Mouse (Mus musculus): ENCODE measurements around the gene Smim26. TPM values are rescaled to one million over a fixed set of nuclear protein-coding genes. Genes with fewer than 3 reads are reported as not detected.

The Smim26 gene
- polyA plus RNA-seq, 1 experiment from 2014 or later, result 39.4 TPM

GRCm38 (mm10) chr2:144599831-144600687, 6.2 kb downstream of the Smim26 start, which contains the start of gene Dtd1:
Gene Dtd1 (plus strand): TSS chr2:144599897.
- H3K4me2 ChIP-seq, result peak within 1 kb of the TSS; percentile 83
- no peaks in the 10 kb centered on the region for H3K27me3 ChIP-seq
- peaks cover 6% of the 10 kb centered on the region; the same call in 1 of the 2 replicates for H3K4me1 ChIP-seq
- H3K9me3 ChIP-seq (replicated peaks), result no peaks in the 10 kb centered on the region
- H3K9ac ChIP-seq, result peak within 1 kb of the TSS; percentile 83
- peak within 1 kb of the TSS; percentile 71 for H3K4me3 ChIP-seq (replicated peaks)
- H3K27ac ChIP-seq, result 0 out of 2 replicates have a peak within 1 kb of the TSS, but pooled peaks have one; percentile 54
- WGBS, result 1% methylated on average over 50 of the region's 50 CpGs
- peaks cover 5% of the 10 kb centered on the region; the same call in 1 of the 2 replicates for H3K36me3 ChIP-seq
- peak; percentile 97 for ATAC-seq (replicated peaks; ENCODE audit: low FRiP score)

DNA sequence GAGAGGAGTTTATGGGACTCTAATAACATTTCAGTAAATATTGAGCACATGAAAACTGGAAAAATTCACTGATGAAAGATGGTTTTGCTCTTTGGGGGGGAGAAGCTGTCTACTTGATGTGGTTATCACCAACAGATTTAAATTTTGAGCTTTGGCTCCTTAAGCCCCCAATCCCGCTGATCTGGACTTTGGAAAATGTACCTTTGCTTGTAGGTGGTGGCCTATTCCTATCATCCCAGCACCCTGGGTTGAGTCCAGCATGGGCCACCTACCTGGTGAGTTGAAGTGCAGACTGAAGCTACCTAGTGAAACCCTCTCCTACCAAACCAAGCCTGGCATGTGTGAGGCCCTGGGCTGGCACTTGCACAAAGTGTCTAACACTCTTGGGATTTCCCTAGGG, 7.7 kb downstream of the Smim26 start:
- no peak overlapping the region for H3K4me2 ChIP-seq
- no peaks in the 10 kb centered on the region for H3K36me3 ChIP-seq
- no peak overlapping the region for H3K4me3 ChIP-seq (replicated peaks)
- ATAC-seq (replicated peaks; ENCODE audit: low FRiP score), result no peak
- no peaks in the 10 kb centered on the region for H3K27me3 ChIP-seq
- H3K4me1 ChIP-seq, result peaks cover 6% of the 10 kb centered on the region; the same call in 1 of the 2 replicates
- WGBS, result 100% methylated on average over 1 of the region's 1 CpGs
- H3K27ac ChIP-seq, result no peak overlapping the region
- no peaks in the 10 kb centered on the region for H3K9me3 ChIP-seq (replicated peaks)
- no peak overlapping the region for H3K9ac ChIP-seq

DNA sequence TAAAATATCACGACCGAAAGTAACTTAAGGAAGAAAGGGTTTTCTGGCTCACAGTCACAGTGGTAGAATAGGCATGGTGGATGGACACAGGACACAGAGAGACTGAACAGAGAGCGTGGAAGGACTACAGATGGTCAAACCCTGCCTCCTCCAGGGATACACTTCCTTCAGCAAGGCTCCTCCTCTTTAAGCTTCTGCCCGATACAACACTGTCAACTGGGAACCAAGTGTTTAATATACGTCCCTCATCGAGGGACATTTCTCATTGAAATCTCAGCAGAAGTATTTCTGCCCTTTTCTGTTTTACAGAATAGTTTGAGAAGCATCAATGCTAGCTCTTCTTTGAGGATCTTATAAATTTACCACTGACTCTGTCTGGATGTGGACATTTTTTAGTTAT, 20.1 kb downstream of the Smim26 start:
- no peaks in the 10 kb centered on the region for H3K9me3 ChIP-seq (replicated peaks)
- 93% methylated on average over 6 of the region's 6 CpGs for WGBS
- H3K36me3 ChIP-seq, result no peaks in the 10 kb centered on the region
- no peak overlapping the region for H3K27ac ChIP-seq
- H3K4me1 ChIP-seq, result no peaks in the 10 kb centered on the region
- no peak for ATAC-seq (replicated peaks; ENCODE audit: low FRiP score)
- no peaks in the 10 kb centered on the region for H3K27me3 ChIP-seq
- no peak overlapping the region for H3K4me2 ChIP-seq
- no peak overlapping the region for H3K4me3 ChIP-seq (replicated peaks)
- no peak overlapping the region for H3K9ac ChIP-seq

DNA sequence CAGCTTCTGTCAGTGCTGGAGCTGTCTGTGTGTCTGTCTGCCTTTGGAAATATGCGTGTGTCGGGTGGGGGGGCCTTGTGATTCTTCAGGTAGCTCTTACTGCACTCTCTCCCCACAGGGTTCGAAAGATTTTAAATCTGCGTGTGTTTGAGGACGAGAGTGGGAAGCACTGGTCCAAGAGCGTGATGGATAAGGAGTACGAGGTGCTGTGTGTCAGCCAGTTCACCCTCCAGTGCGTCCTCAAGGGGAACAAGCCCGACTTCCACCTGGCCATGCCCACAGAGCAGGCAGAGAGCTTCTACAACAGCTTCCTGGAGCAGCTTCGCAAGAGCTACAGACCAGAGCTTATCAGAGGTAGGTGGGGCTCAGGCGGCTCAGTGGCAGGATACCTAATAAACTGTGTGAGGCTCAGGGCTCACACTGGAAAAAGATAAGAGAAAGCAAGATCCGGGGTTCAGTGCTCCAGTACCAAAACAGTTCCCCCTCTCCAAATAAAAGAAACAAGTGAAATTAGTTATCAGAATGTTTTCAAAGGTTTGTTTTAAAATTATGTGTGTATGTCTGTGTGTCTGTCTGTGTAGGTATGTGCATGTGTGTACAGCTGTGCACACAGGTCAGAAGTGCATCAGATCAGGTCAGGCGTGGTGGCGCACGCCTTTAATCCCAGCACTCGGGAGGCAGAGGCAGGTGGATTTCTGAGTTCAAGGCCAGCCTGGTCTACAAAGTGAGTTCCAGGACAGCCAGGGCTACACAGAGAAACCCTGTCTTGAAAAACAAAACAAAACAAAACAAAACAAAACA, 23.4 kb downstream of the Smim26 start:
- Histone ChIP-seq H3K4me3 (replicated peaks) (no peak overlapping the region), H3K4me1 (no peaks in the 10 kb centered on the region), H3K27me3 (no peaks in the 10 kb centered on the region), H3K27ac (no peak overlapping the region), H3K9ac (no peak overlapping the region), H3K9me3 (replicated peaks) (no peaks in the 10 kb centered on the region), H3K4me2 (no peak overlapping the region), H3K36me3 (no peaks in the 10 kb centered on the region)
- no peak for ATAC-seq (replicated peaks; ENCODE audit: low FRiP score)
- WGBS, result 89% methylated on average over 16 of the region's 16 CpGs

DNA sequence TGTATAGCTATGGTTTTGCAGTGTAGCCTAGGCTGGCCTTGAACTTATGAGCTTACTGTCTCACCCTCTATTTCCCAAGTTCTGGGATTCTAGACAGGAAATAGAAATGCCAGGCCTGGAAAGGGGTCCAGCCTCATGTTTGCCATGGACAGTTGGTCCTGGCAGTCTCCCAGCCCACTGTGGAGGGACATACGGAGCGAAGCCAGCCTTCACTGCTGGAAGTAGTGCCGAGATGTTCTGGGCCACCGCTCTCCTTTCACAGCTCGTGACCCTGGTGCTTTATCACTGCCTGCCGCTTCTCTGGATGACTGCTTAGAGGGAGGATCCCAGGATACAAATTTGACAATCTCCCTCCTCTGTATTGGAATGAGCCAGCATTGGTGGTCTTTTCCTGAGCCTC, 27.6 kb downstream of the Smim26 start:
- Histone ChIP-seq H3K4me2 (no peak overlapping the region), H3K27me3 (no peaks in the 10 kb centered on the region), H3K4me1 (no peaks in the 10 kb centered on the region), H3K9me3 (replicated peaks) (no peaks in the 10 kb centered on the region), H3K9ac (no peak overlapping the region), H3K4me3 (replicated peaks) (no peak overlapping the region), H3K27ac (no peak overlapping the region), H3K36me3 (no peaks in the 10 kb centered on the region)
- WGBS, result 49% methylated on average over 6 of the region's 6 CpGs
- ATAC-seq (replicated peaks; ENCODE audit: low FRiP score), result peak; percentile 81

DNA sequence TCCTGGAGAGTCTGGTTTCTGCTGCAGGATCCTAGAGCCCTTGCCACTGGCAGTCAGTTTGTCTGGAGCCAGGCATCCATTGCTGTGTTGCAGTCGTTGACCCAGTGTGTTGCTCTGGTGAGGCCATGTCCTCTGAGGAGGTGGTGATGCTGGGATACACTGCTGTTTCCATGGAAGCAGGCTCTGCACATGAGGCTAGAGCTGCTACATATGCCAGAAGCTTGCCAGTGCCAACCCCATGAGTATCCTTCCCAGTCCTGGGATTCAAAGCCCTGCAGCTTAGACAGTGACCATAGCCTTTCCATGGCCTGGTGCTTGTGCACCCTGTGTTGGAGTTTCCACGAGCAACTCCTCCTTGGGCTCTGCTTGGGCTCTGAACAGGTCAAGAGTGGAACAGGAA, 39.7 kb downstream of the Smim26 start:
- no peak overlapping the region for H3K4me3 ChIP-seq (replicated peaks)
- H3K9ac ChIP-seq, result no peak overlapping the region
- no peaks in the 10 kb centered on the region for H3K27me3 ChIP-seq
- H3K9me3 ChIP-seq (replicated peaks), result no peaks in the 10 kb centered on the region
- peaks cover 2% of the 10 kb centered on the region; the same call in 1 of the 2 replicates for H3K4me1 ChIP-seq
- H3K36me3 ChIP-seq, result peaks cover 8% of the 10 kb centered on the region; the same call in 1 of the 2 replicates
- no peak for ATAC-seq (replicated peaks; ENCODE audit: low FRiP score)
- 79% methylated on average over 2 of the region's 2 CpGs for WGBS
- no peak overlapping the region for H3K27ac ChIP-seq
- no peak overlapping the region for H3K4me2 ChIP-seq

- no peak overlapping the region for H3K9ac ChIP-seq
- no peak overlapping the region for H3K4me3 ChIP-seq (replicated peaks)
- H3K9me3 ChIP-seq (replicated peaks), result no peaks in the 10 kb centered on the region
- peaks cover 2% of the 10 kb centered on the region; the same call in 1 of the 2 replicates for H3K4me1 ChIP-seq
- no peaks in the 10 kb centered on the region for H3K27me3 ChIP-seq
- no peak overlapping the region; the same call in 1 of the 2 replicates for H3K27ac ChIP-seq
- no peak for ATAC-seq (replicated peaks; ENCODE audit: low FRiP score)
- H3K36me3 ChIP-seq, result peaks cover 8% of the 10 kb centered on the region; the same call in 1 of the 2 replicates
- WGBS, result 59% methylated on average over 5 of the region's 5 CpGs
- H3K4me2 ChIP-seq, result no peak overlapping the region
These were observed 40.4 kb downstream of the Smim26 start for GRCm38 (mm10) chr2:144634231-144634630.

- Histone ChIP-seq H3K4me2 (no peak overlapping the region), H3K4me3 (replicated peaks) (no peak overlapping the region), H3K36me3 (peaks cover 8% of the 10 kb centered on the region; the same call in 1 of the 2 replicates), H3K9ac (no peak overlapping the region), H3K9me3 (replicated peaks) (no peaks in the 10 kb centered on the region), H3K27ac (no peak overlapping the region), H3K27me3 (no peaks in the 10 kb centered on the region), H3K4me1 (peaks cover 2% of the 10 kb centered on the region; the same call in 1 of the 2 replicates)
- no peak for ATAC-seq (replicated peaks; ENCODE audit: low FRiP score)
- WGBS, result 53% methylated on average over 2 of the region's 2 CpGs
These were observed 40.9 kb downstream of the Smim26 start for GRCm38 (mm10) chr2:144634729-144635128.

DNA sequence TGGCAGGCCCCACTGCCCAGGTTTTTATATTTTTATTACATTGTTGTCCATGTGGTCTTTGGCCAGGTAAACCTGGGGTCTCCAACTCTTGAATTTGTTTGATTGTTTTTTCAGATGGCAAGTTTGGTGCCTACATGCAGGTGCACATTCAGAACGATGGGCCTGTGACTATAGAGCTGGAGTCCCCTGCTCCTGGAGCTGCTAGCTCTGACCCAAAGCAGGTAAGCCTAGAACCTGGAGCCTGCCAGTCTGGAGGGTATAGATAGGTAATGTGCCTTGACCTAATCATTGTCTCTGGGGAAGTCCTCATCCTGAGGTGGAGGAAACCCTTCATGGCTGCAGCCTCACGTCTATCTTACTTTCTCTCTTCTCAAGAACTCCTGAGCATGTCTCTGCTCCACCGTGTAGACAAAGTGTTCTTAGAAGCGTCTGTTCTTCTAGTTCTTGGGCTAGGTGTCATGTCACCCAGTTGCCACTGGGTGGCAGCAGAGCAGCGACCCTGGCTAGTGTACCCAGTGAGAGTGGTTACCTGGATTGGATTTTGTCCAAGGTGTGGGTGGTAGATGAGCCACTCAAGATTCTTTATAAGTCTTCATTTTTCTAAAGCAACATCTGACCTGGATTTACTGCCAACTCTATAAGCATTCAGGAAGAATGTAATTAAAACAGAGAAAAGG, 41.9 kb downstream of the Smim26 start:
- Histone ChIP-seq H3K4me2 (no peak overlapping the region), H3K27me3 (no peaks in the 10 kb centered on the region), H3K4me3 (replicated peaks) (no peak overlapping the region), H3K36me3 (peaks cover 8% of the 10 kb centered on the region; the same call in 1 of the 2 replicates), H3K4me1 (peaks cover 6% of the 10 kb centered on the region; the same call in 1 of the 2 replicates), H3K9ac (no peak overlapping the region), H3K9me3 (replicated peaks) (no peaks in the 10 kb centered on the region), H3K27ac (no peak overlapping the region)
- WGBS, result 24% methylated on average over 5 of the region's 5 CpGs
- peak; percentile 75 for ATAC-seq (replicated peaks; ENCODE audit: low FRiP score)

- Histone ChIP-seq H3K36me3 (peaks cover 7% of the 10 kb centered on the region; the same call in 1 of the 2 replicates), H3K27me3 (no peaks in the 10 kb centered on the region), H3K4me3 (replicated peaks) (no peak overlapping the region), H3K4me1 (peaks cover 9% of the 10 kb centered on the region; the same call in 1 of the 2 replicates), H3K4me2 (no peak overlapping the region), H3K27ac (no peak overlapping the region), H3K9ac (no peak overlapping the region), H3K9me3 (replicated peaks) (no peaks in the 10 kb centered on the region)
- 71% methylated on average over 4 of the region's 4 CpGs for WGBS
- ATAC-seq (replicated peaks; ENCODE audit: low FRiP score), result no peak
These were observed 43.4 kb downstream of the Smim26 start for GRCm38 (mm10) chr2:144637204-144637603.

DNA sequence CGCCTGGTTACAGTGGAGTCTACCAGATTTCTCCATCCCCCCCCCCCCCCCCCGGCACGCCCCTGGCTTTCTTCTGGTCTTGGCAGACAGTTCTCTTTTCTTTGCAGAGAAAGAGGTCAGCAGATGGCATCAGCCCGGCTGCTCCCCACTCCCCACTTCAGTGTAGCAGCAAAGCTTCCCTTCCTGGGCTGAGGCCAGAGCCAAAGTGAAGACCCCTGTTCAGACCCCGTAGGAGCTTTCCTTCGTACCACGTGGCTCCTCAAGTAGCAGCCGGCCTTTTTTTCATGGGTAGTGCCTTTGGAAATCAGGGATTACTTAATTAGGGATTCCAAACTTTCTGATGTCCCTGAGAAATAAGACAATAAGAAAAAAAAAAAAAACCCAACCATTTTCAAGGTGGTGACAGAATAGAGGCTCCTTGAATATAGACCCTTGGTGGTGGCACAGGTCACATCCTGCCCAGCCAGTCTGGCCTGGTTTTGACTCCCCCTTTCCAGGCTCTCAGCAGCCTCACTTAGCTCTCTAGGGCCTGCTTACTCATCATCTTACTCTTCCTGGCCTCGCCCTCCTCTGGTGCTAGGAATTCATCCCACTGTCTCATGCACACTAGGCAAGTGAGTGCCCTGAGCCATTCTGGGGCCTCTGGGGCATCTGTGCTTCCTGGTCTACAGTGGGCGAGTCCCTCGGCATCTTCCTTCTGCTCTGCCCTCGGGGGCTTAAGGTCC, 44.0 kb downstream of the Smim26 start:
- Histone ChIP-seq H3K27ac (no peak overlapping the region), H3K4me2 (no peak overlapping the region), H3K27me3 (no peaks in the 10 kb centered on the region), H3K4me1 (peaks cover 9% of the 10 kb centered on the region; the same call in 1 of the 2 replicates), H3K36me3 (0 out of 2 replicates have a peak, but pooled peaks cover under 1% of the 10 kb centered on the region), H3K9me3 (replicated peaks) (no peaks in the 10 kb centered on the region), H3K4me3 (replicated peaks) (no peak overlapping the region), H3K9ac (no peak overlapping the region)
- WGBS, result 81% methylated on average over 12 of the region's 12 CpGs
- 0 out of 2 replicates have a peak, but pooled peaks have one; percentile 37 for ATAC-seq (replicated peaks; ENCODE audit: low FRiP score)
